Mouse (Mus musculus): ENCODE measurements around the gene Atg7.

DNA sequence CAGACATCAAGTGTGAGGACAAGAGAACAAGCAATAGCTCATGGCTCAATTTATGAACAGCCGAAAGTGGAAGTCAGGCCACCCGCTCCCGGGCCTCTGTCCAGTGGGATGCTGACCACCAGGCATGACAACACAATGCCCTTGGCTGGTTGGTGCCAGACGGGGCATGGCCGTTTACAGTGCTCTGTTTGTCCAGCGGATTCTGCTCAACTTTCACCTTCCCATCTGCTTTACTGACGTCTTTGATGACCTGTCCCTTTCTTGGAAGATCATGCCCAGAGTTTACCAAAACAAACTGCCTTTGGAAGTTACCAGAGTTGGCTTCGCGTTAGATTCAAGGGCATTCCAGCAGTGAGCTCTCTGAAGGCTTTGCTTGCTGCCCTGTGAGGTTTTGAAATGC, 93.5 kb downstream of the Atg7 start:
- no peak for TF ChIP-seq CTCF (IDR thresholded peaks at IDR 0.05; ENCODE audit: low read depth)
- TF ChIP-seq EP300 (IDR thresholded peaks at IDR 0.05; ENCODE audit: low read depth), result no peak
